Mouse (Mus musculus) megakaryocyte progenitor cell, adult 5-6 weeks (primary cell): ENCODE data around the gene Naa38. TPM values are rescaled to one million over a fixed set of nuclear protein-coding genes. Genes with fewer than 3 reads are reported as not detected.

Source experiments
- ATAC-seq: replicated peaks from 2 replicates; pipeline ENCODE4 v1.8.0; 2016; ENCODE audit warnings: mild to moderate bottlenecking, moderate TSS enrichment, inconsistent platforms; ENCODE audit not compliant: poor library complexity
- total RNA-seq, 2 experiments: library from RNA; stranded (forward) in 1 of 2; stranded (reverse) in 1 of 2; fragments of 157-497, 149-512 nt in 1 of 2; fragments of 200-1000 nt in 1 of 2; gene quantifications; 2 replicates each; pipeline versions ENCODE4 v1.2.3 to v1.2.4; 2015 to 2017

The Naa38 gene
- 114 and 125 TPM in 2 replicates for total RNA-seq (2015)
- 146 and 205 TPM in 2 replicates for total RNA-seq (2017)

- ATAC-seq = peak; percentile 63
Measured at GRCm38 (mm10) chr11:69395235-69395633, at the start of gene Naa38, which contains the start of gene Cyb5d1. Gene Naa38, plus strand, starts transcription at chr11:69395487. Gene Cyb5d1, minus strand, starts transcription at chr11:69395631.

GRCm38 (mm10) chr11:69346441-69346840 lies 48.8 kb upstream of the Naa38 start:
- no peak for ATAC-seq

GRCm38 (mm10) chr11:69356544-69356943 lies 38.7 kb upstream of the Naa38 start:
- no peak for ATAC-seq

GRCm38 (mm10) chr11:69357690-69358089 lies 37.6 kb upstream of the Naa38 start:
- no peak for ATAC-seq

- ATAC-seq = no peak
Measured at GRCm38 (mm10) chr11:69362021-69362420, 33.3 kb upstream of the Naa38 start.

GRCm38 (mm10) chr11:69362479-69362878 lies 32.8 kb upstream of the Naa38 start:
- ATAC-seq = no peak

GRCm38 (mm10) chr11:69364376-69364775 lies 30.9 kb upstream of the Naa38 start:
- ATAC-seq = no peak

GRCm38 (mm10) chr11:69364910-69365309 lies 30.4 kb upstream of the Naa38 start:
- ATAC-seq = peak; percentile 21

- ATAC-seq = no peak
Measured at GRCm38 (mm10) chr11:69365722-69366121, 29.6 kb upstream of the Naa38 start.

- ATAC-seq = peak; percentile 86
Measured at GRCm38 (mm10) chr11:69366157-69366854, 29.0 kb upstream of the Naa38 start.

- ATAC-seq = no peak; the same call in 1 of the 2 replicates
Measured at GRCm38 (mm10) chr11:69366855-69367615, 28.3 kb upstream of the Naa38 start.

GRCm38 (mm10) chr11:69367616-69368355 lies 27.5 kb upstream of the Naa38 start:
- no peak for ATAC-seq

- no peak for ATAC-seq
Measured at GRCm38 (mm10) chr11:69368356-69369214, 26.7 kb upstream of the Naa38 start.

GRCm38 (mm10) chr11:69369215-69369989 lies 25.9 kb upstream of the Naa38 start, which contains the start of gene Chd3:
Gene Chd3, minus strand, starts transcription at chr11:69369406.
- no peak for ATAC-seq

GRCm38 (mm10) chr11:69369990-69370816 lies 25.1 kb upstream of the Naa38 start:
- ATAC-seq = no peak

- no peak for ATAC-seq
Measured at GRCm38 (mm10) chr11:69370817-69371215, 24.5 kb upstream of the Naa38 start.

GRCm38 (mm10) chr11:69371601-69372000 lies 23.7 kb upstream of the Naa38 start:
- ATAC-seq = no peak

GRCm38 (mm10) chr11:69372056-69372779 lies 23.1 kb upstream of the Naa38 start:
- peak; percentile 29 for ATAC-seq
